Mouse (Mus musculus): ENCODE measurements around the gene Ipo11.

Ipo11 gene

GRCm38 (mm10) chr13:106936256-106937137 lies at the start of gene Ipo11:
TSS of gene Ipo11 (minus strand) at chr13:106936958.
- in situ Hi-C loops (cut with MboI) = loop anchor here (25.0 kb wide), 1 partner anchor 1226 kb away; the partner anchor contains the start of genes Ercc8 and Ndufaf2

GRCm38 (mm10) chr13:106961496-106961895 lies 24.7 kb upstream of the Ipo11 start:
- in situ Hi-C loops (cut with MboI) = no loop called here

- in situ Hi-C loops (cut with MboI) = no loop called here
Observed at GRCm38 (mm10) chr13:106960557-106960956, 23.8 kb upstream of the Ipo11 start.

- in situ Hi-C loops (cut with MboI) = no loop called here
Observed at GRCm38 (mm10) chr13:106958286-106958685, 21.5 kb upstream of the Ipo11 start.

GRCm38 (mm10) chr13:106957554-106957953 lies 20.8 kb upstream of the Ipo11 start:
- in situ Hi-C loops (cut with MboI) = no loop called here

- in situ Hi-C loops (cut with MboI) = no loop called here
Observed at GRCm38 (mm10) chr13:106954880-106955279, 18.1 kb upstream of the Ipo11 start.

- in situ Hi-C loops (cut with MboI) = loop anchor here (25.0 kb wide), 1 partner anchor 1215 kb away; the partner anchor contains the start of genes Ercc8 and Ndufaf2
Observed at GRCm38 (mm10) chr13:106947583-106947982, 10.8 kb upstream of the Ipo11 start.

- in situ Hi-C loops (cut with MboI) = loop anchor here (25.0 kb wide), 1 partner anchor 1215 kb away; the partner anchor contains the start of genes Ercc8 and Ndufaf2
Observed at GRCm38 (mm10) chr13:106946594-106947540, 10.1 kb upstream of the Ipo11 start, which contains the start of gene Dimt1. TSS of gene Dimt1 (plus strand) at chr13:106947127.

- in situ Hi-C loops (cut with MboI) = loop anchor here (25.0 kb wide), 1 partner anchor 1217 kb away; the partner anchor contains the start of genes Ercc8 and Ndufaf2
Observed at GRCm38 (mm10) chr13:106945518-106945917, 8.8 kb upstream of the Ipo11 start.

GRCm38 (mm10) chr13:106942721-106943120 lies 6.0 kb upstream of the Ipo11 start:
- in situ Hi-C loops (cut with MboI) = loop anchor here (5.0 to 25.0 kb wide), 2 partner anchors 160 to 1220 kb away; partner anchors contain the start of genes Ercc8 and Ndufaf2

- in situ Hi-C loops (cut with MboI) = loop anchor here (5.0 to 25.0 kb wide), 2 partner anchors 161 to 1221 kb away; partner anchors contain the start of genes Ercc8 and Ndufaf2
Observed at GRCm38 (mm10) chr13:106941211-106941976, 4.6 kb upstream of the Ipo11 start.

GRCm38 (mm10) chr13:106937138-106937472 lies 347 bp upstream of the Ipo11 start:
- in situ Hi-C loops (cut with MboI) = loop anchor here (25.0 kb wide), 1 partner anchor 1225 kb away; the partner anchor contains the start of genes Ercc8 and Ndufaf2

- in situ Hi-C loops (cut with MboI) = loop anchor here (25.0 kb wide), 1 partner anchor 1226 kb away; the partner anchor contains the start of genes Ercc8 and Ndufaf2
Observed at GRCm38 (mm10) chr13:106935871-106936255, 895 bp downstream of the Ipo11 start.

GRCm38 (mm10) chr13:106929201-106929600 lies 7.6 kb downstream of the Ipo11 start:
- in situ Hi-C loops (cut with MboI) = loop anchor here (25.0 kb wide), 1 partner anchor 1233 kb away; the partner anchor contains the start of genes Ercc8 and Ndufaf2

GRCm38 (mm10) chr13:106928296-106928695 lies 8.5 kb downstream of the Ipo11 start:
- in situ Hi-C loops (cut with MboI) = loop anchor here (25.0 kb wide), 1 partner anchor 1234 kb away; the partner anchor contains the start of genes Ercc8 and Ndufaf2

GRCm38 (mm10) chr13:106925921-106926320 lies 10.8 kb downstream of the Ipo11 start:
- in situ Hi-C loops (cut with MboI) = loop anchor here (25.0 kb wide), 1 partner anchor 1236 kb away; the partner anchor contains the start of genes Ercc8 and Ndufaf2

- in situ Hi-C loops (cut with MboI) = no loop called here
Observed at GRCm38 (mm10) chr13:106918322-106919050, 18.3 kb downstream of the Ipo11 start.

- in situ Hi-C loops (cut with MboI) = no loop called here
Observed at GRCm38 (mm10) chr13:106913125-106913736, 23.5 kb downstream of the Ipo11 start.

- in situ Hi-C loops (cut with MboI) = no loop called here
Observed at GRCm38 (mm10) chr13:106910096-106910495, 26.7 kb downstream of the Ipo11 start.
